Mouse (Mus musculus) CH12.LX (cell line): ENCODE data around the gene Hectd2. TPM values are rescaled to one million over a fixed set of nuclear protein-coding genes. Genes with fewer than 3 reads are reported as not detected.

ENCODE experiments used
- DNase-seq: peaks from one replicate; pipeline ENCODE4 v3.0.0-alpha.2; 2013; ENCODE audit errors: extremely low read depth
- H3K27ac ChIP-seq: 2 replicates; pipeline ENCODE4 v1.5.1; 2012; ENCODE audit warnings: low read depth, mild to moderate bottlenecking, control low read depth, moderate library complexity; ENCODE audit not compliant: insufficient read depth
- H3K27me3 ChIP-seq: replicated peaks from 2 replicates; pipeline ENCODE3; 2012; ENCODE audit warnings: inconsistent platforms
- H3K36me3 ChIP-seq, 2 experiments: replicated peaks in 1 of 2; 2 replicates each; pipeline versions ENCODE3 to v1.6.1; 2012; ENCODE audit warnings: inconsistent platforms in 1 of 2, low read length in 1 of 2, mild to moderate bottlenecking in 1 of 2, mixed read lengths in 1 of 2, moderate library complexity in 1 of 2; ENCODE audit not compliant: control insufficient read depth in 1 of 2, insufficient read depth in 1 of 2
- H3K4me1 ChIP-seq, 2 experiments: 2 replicates each; pipeline ENCODE4 v1.6.1; 2012; ENCODE audit warnings: inconsistent platforms in 1 of 2, moderate library complexity in 1 of 2; ENCODE audit not compliant: insufficient read depth in 2 of 2, control insufficient read depth in 1 of 2
- H3K4me2 ChIP-seq: 2 replicates; pipeline ENCODE4 v1.6.1; 2012; ENCODE audit warnings: low read depth, mild to moderate bottlenecking, control low read depth; ENCODE audit not compliant: poor library complexity, insufficient read depth, severe bottlenecking
- H3K4me3 ChIP-seq, 3 experiments: fragments of 150-350 bp in 1 of 3; sonication (generic) in 1 of 3; replicated peaks in 1 of 3; 2 replicates each; pipeline versions ENCODE3 to v1.5.1; 2011 to 2012; ENCODE audit warnings: low read depth in 2 of 3, low read length in 2 of 3, mild to moderate bottlenecking in 2 of 3, moderate library complexity in 2 of 3, control low read depth in 1 of 3, improper control_type of control experiment in 1 of 3, inconsistent platforms in 1 of 3, mixed read lengths in 1 of 3; ENCODE audit not compliant: poor library complexity in 1 of 3
- H3K79me2 ChIP-seq: replicated peaks from 2 replicates; pipeline ENCODE4 v1.6.1; 2012; ENCODE audit warnings: mild to moderate bottlenecking, moderate library complexity; ENCODE audit not compliant: control insufficient read depth, poor library complexity, insufficient read depth, severe bottlenecking; ENCODE audit errors: extremely low read depth
- H3K9ac ChIP-seq: 2 replicates; pipeline ENCODE4 v1.6.1; 2012; ENCODE audit warnings: low read depth, mild to moderate bottlenecking, control low read depth, moderate library complexity; ENCODE audit not compliant: insufficient read depth
- H3K9me3 ChIP-seq: replicated peaks from 2 replicates; pipeline ENCODE3; 2012; ENCODE audit warnings: low read length, inconsistent platforms, mixed read lengths
- BHLHE40 ChIP-seq: IDR thresholded peaks from 2 replicates; pipeline ENCODE4 v1.6.1; 2011; ENCODE audit warnings: mild to moderate bottlenecking, low read depth, low read length, improper control_type of control experiment
- ELF1 ChIP-seq: IDR thresholded peaks from 2 replicates; pipeline ENCODE4 v1.6.1; 2014; ENCODE audit warnings: low read depth, mild to moderate bottlenecking, inconsistent platforms, low read length, improper control_type of control experiment
- JUND ChIP-seq: conservative IDR thresholded peaks from 2 replicates; pipeline ENCODE4 v1.6.1; 2011; ENCODE audit warnings: low read depth, low read length, improper control_type of control experiment
- dilution Hi-C: fragments of 300-500 bp; cut with MboI; formaldehyde crosslinking; loops from 2 replicates; pipeline ENCODE4 v1.14.3; 2020; ENCODE audit warnings: low sequenced_read_pairs; ENCODE audit not compliant: extremely low pct_unique_long_range_greater_than_20kb, extremely low pct_ligation_motif_present
- in situ Hi-C: fragments of 300-500 bp; cut with MboI; formaldehyde crosslinking; loops from 3 replicates; pipeline ENCODE4 v1.14.3; 2019; ENCODE audit warnings: low sequenced_read_pairs, low pct_ligation_motif_present, low pct_unique_long_range_greater_than_20kb, mixed read lengths
- polyA plus RNA-seq: library from polyadenylated mRNA; unstranded; fragments of >175 nt; gene quantifications from 2 replicates; pipeline ENCODE4 v1.2.1, GENCODE M21; 2012; ENCODE audit warnings: low read depth; ENCODE audit not compliant: insufficient read length
- total RNA-seq, 2 experiments: library from RNA; depleted of rRNA; stranded (reverse); fragments of 300-350 nt in 1 of 2; fragments of >200 nt in 1 of 2; gene quantifications; 2 replicates each; pipeline ENCODE4 v1.2.3; 2012 to 2014

The Hectd2 gene
- total and polyA plus RNA-seq, 3 experiments = 0.08 to 0.78 (median 0.56) TPM

DNA sequence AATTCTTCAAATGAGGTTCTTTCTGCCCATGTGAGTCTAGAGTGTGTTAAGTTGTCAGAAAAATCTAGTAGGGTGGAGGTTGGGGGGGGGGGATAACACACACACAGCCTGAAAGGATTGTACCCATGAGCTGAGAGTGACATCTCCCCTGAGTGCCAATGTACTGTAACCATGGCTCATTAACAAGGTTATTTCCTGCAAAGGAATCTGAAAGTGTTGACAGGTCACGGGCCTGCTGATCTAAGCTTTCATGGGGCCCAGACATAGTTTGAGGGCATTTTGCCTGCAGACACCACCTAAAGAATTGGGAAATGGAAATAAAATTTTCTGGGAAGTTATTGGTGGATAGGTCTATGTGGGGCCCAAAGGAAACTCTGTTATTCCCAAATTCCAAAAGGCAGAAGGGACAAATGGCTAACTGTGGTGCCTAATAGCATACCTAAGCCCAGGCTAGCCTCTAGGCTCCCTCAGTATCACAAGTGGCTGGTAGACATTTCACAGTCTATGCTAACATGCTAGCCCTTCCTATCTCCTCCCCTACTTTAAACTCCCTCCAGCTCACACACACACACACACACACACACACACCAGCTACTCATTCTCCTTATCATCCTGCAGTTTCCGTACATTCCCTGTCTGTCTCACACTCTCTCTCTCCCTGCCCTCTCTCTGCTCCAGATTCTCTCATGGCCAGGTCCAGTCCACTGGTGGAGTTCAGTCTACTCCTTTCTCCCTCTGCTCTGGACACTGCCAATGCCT lies 114.6 kb downstream of the Hectd2 start:
- in situ Hi-C loops (no loop called here), dilution Hi-C loops (no loop called here)
- H3K79me2 ChIP-seq = no peaks in the 10 kb centered on the region
- H3K27ac ChIP-seq = no peak overlapping the region
- H3K36me3 ChIP-seq = no peaks in the 10 kb centered on the region
- no peaks in the 10 kb centered on the region for H3K27me3 ChIP-seq
- H3K4me1 ChIP-seq = peaks cover 15 to 49% of the 10 kb centered on the region in 2 experiments
- TF ChIP-seq BHLHE40 = peak; percentile 43
- TF ChIP-seq JUND = no peak
- no peak overlapping the region for H3K4me2 ChIP-seq
- H3K9me3 ChIP-seq = no peaks in the 10 kb centered on the region
- DNase-seq = no peak
- no peak overlapping the region for H3K9ac ChIP-seq
- no peak overlapping the region for H3K4me3 ChIP-seq

DNA sequence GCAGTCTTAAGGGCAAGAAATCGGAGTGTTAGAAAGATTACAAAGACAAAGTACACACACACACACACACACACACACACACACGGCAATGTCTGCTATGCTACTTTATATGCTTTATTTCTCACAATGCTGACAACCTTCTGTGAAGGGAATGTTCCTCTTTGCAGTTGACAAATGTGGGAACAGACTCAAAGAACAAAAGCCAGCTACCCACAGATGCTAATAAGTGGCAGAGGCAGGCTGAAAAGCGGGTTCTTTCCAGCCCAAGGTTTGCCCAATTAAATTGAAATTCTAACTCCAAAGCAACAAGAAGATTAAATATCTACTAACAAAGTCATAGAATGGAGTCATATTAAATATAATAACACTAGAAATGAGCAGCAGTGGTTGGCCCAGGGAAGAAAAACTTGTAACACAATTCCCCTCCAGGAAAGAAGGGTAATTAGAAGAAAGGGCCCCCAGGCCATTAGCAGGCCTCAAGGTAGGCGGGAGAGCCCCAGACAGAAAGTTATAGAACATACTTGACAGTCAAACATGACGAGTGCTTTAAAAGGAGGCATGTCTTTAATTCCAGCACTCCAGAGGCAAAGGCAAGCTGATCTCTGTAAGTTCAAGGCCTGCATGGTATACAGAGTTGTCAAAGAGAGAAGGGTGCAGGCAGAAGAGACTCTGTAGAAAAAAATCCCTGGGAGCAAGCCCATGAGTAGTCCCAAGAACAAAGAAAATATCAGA lies 115.4 kb downstream of the Hectd2 start:
- Histone ChIP-seq H3K27ac (no peak overlapping the region), H3K27me3 (no peaks in the 10 kb centered on the region), H3K9me3 (no peaks in the 10 kb centered on the region), H3K9ac (no peak overlapping the region), H3K4me1 (peaks cover 15 to 49% of the 10 kb centered on the region in 2 experiments), H3K79me2 (no peaks in the 10 kb centered on the region), H3K4me2 (no peak overlapping the region), H3K4me3 (no peak overlapping the region), H3K36me3 (no peaks in the 10 kb centered on the region)
- no peak for TF ChIP-seq ELF1
- in situ Hi-C loops = no loop called here
- DNase-seq = no peak
- dilution Hi-C loops = no loop called here

Other genes with a start within 250 kb of the Hectd2 start
- gene Pcgf5, start 206.3 kb upstream of the Hectd2 start, total RNA-seq (2012; rRNA removed) = 17.0 and 20.6 TPM in 2 replicates
- gene Pcgf5, start 206.3 kb upstream of the Hectd2 start, total RNA-seq (2014; rRNA removed) = 25.7 and 28.9 TPM in 2 replicates
- gene Pcgf5, start 206.3 kb upstream of the Hectd2 start, polyA plus RNA-seq = 17.0 and 17.4 TPM in 2 replicates
- not detected in 2 replicates for gene Ppp1r3c, start 182.0 kb downstream of the Hectd2 start, total RNA-seq (2012; rRNA removed)
- not detected in 2 replicates for gene Ppp1r3c, start 182.0 kb downstream of the Hectd2 start, total RNA-seq (2014; rRNA removed)
- not detected in 2 replicates for gene Ppp1r3c, start 182.0 kb downstream of the Hectd2 start, polyA plus RNA-seq